Mouse (Mus musculus) testis, adult 2 months (tissue): ENCODE measurements around the gene Elmo1.

ENCODE experiments used
- CTCF ChIP-seq: fragments of 200-500 bp; IDR thresholded peaks from 2 replicates; pipeline ENCODE4 v1.5.1; 2012; ENCODE audit warnings: low read depth, mild to moderate bottlenecking, inconsistent platforms, low read length, moderate library complexity; ENCODE audit not compliant: control insufficient read depth, insufficient read depth, insufficient replicate concordance
- POLR2A ChIP-seq: fragments of 200-500 bp; IDR thresholded peaks from 2 replicates; pipeline ENCODE4 v1.6.1; 2012; ENCODE audit warnings: low read depth, mild to moderate bottlenecking, inconsistent platforms, low read length, moderate library complexity; ENCODE audit not compliant: control insufficient read depth

DNA sequence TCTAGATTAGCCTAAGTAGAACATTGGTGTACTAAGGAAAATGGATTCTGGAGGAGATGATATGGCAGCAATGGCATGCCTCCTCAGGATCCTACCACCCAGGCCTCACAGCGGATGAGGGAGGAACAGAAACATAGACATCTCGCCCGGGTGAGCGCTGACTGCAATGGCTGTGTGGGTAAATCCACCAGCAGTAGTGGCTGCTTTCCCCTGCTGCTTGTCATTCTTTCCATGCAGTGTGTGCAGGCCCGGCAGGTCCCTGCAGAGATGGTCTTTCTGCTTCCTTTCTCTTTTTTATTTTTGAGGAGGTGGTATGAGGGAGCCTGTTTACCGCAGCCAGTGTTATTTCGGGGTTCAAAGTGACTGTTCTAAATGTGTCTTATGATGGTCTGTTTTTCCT, 143.3 kb downstream of the Elmo1 start:
- TF ChIP-seq CTCF (no peak), POLR2A (no peak)
